ENCODE assay signal across 11 mouse cellular contexts in genomic region chr2:37776016-37776415, GRCm38 (mm10). TPM values are rescaled to one million over a fixed set of nuclear protein-coding genes. Genes with fewer than 3 reads are reported as not detected.
DNase-seq lines count a peak whose midpoint lies in the region; ATAC-seq and TF ChIP-seq lines count a peak whose summit lies in the region.
"Had no signal": no experiment of that assay in that cellular context is flagged by ENCODE, and none has a peak within 500 bp of the region (broad histone marks: within the 10 kb centered on the region; RNA-seq: fewer than 3 reads in every experiment).

TSS of gene Crb2 (plus strand) at chr2:37776249.

- peaks cover 15% of the 10 kb centered on the region for H3K27me3 ChIP-seq in heart, postnatal 0 days (ENCODE audit: control insufficient read depth, insufficient read depth, low read length)
- peaks cover 23% of the 10 kb centered on the region for H3K27me3 ChIP-seq in embryonic facial prominence, embryonic 12.5 days
- H3K27me3 ChIP-seq in limb, embryonic 11.5 days (ENCODE audit: control insufficient read depth, insufficient read depth, low read length), result peaks cover 5% of the 10 kb centered on the region; the same call in 1 of the 2 replicates
- peaks cover 13% of the 10 kb centered on the region; the same call in 1 of the 2 replicates for H3K27me3 ChIP-seq in neural tube, embryonic 13.5 days
- H3K27me3 ChIP-seq: CH12.LX had no signal

- ATAC-seq in heart, postnatal 0 days (ENCODE audit: insufficient read depth, low read depth), result no peak
- ATAC-seq in embryonic facial prominence, embryonic 12.5 days (ENCODE audit: insufficient number of reproducible peaks, insufficient read depth, low FRiP score, low TSS enrichment), result peak; percentile 10; the same call in 1 of the 2 replicates
- peak; percentile 8; the same call in 1 of the 2 replicates for ATAC-seq in limb, embryonic 11.5 days (ENCODE audit: insufficient number of reproducible peaks, low FRiP score, low TSS enrichment, low read depth)
- ATAC-seq in neural tube, embryonic 13.5 days (ENCODE audit: low read depth), result 0 out of 2 replicates have a peak, but pooled peaks have one; percentile 2

- H3K27ac ChIP-seq in heart, postnatal 0 days (ENCODE audit: low read depth), result no peak within 1 kb of the TSS
- no peak within 1 kb of the TSS for H3K27ac ChIP-seq in embryonic facial prominence, embryonic 12.5 days
- no peak within 1 kb of the TSS for H3K27ac ChIP-seq in limb, embryonic 11.5 days (replicated peaks; ENCODE audit: low read depth, low read length)
- H3K27ac ChIP-seq in neural tube, embryonic 13.5 days (replicated peaks), result peak within 1 kb of the TSS; percentile 73

- H3K36me3 ChIP-seq in heart, postnatal 0 days (replicated peaks; ENCODE audit: control insufficient read depth, insufficient read depth, low read length), result no peaks in the 10 kb centered on the region
- H3K36me3 ChIP-seq in embryonic facial prominence, embryonic 12.5 days, result no peaks in the 10 kb centered on the region
- H3K36me3 ChIP-seq in limb, embryonic 11.5 days (ENCODE audit: control insufficient read depth, insufficient read depth, low read length), result no peaks in the 10 kb centered on the region; the same call in 1 of the 2 replicates
- H3K36me3 ChIP-seq in neural tube, embryonic 13.5 days, result no peaks in the 10 kb centered on the region

- no peaks in the 10 kb centered on the region for H3K9me3 ChIP-seq in heart, postnatal 0 days (replicated peaks; ENCODE audit: control insufficient read depth, low read length)
- no peaks in the 10 kb centered on the region for H3K9me3 ChIP-seq in embryonic facial prominence, embryonic 12.5 days
- H3K9me3 ChIP-seq in limb, embryonic 11.5 days (ENCODE audit: control insufficient read depth, low read length), result no peaks in the 10 kb centered on the region
- no peaks in the 10 kb centered on the region for H3K9me3 ChIP-seq in neural tube, embryonic 13.5 days

- H3K4me3 ChIP-seq in heart, postnatal 0 days (ENCODE audit: low read depth, low read length), result peak within 1 kb of the TSS; percentile 19
- peak within 1 kb of the TSS; percentile 29 for H3K4me3 ChIP-seq in embryonic facial prominence, embryonic 12.5 days
- H3K4me3 ChIP-seq in limb, embryonic 11.5 days (ENCODE audit: low read depth, low read length), result peak within 1 kb of the TSS; percentile 24
- peak within 1 kb of the TSS; percentile 38 for H3K4me3 ChIP-seq in neural tube, embryonic 13.5 days

- WGBS in heart, postnatal 0 days, result 8% methylated on average over 18 of the region's 18 CpGs
- 5% methylated on average over 16 of the region's 18 CpGs for WGBS in embryonic facial prominence, embryonic 12.5 days
- 1% methylated on average over 17 of the region's 18 CpGs for WGBS in limb, embryonic 11.5 days
- 2% methylated on average over 16 of the region's 18 CpGs for WGBS in neural tube, embryonic 13.5 days

- intact Hi-C loops in heart, postnatal 36 days (cut with DNase I), result loop anchor here (10.0 kb wide), 2 partner anchors 261 to 391 kb away; partner anchors contain the start of gene Gpr21

- DNase-seq in heart, postnatal 0 days (ENCODE audit: low spot score), result no peak
- no peak for DNase-seq in heart, postnatal 36 days
- DNase-seq in limb, embryonic 11.5 days (ENCODE audit: low spot score), result peak; percentile 72
- no peak for DNase-seq in cerebellum, postnatal 36 days
- DNase-seq in right cerebral cortex, postnatal 10 days (ENCODE audit: low spot score in 2 of 2), result no peak
- no peak for DNase-seq in cerebellum, adult 11 months
- DNase-seq: cerebellum, adult 11-12 months had no signal

- peaks cover 24% of the 10 kb centered on the region for H3K4me1 ChIP-seq in heart, postnatal 0 days (ENCODE audit: control insufficient read depth, insufficient read depth)
- peaks cover 39% of the 10 kb centered on the region for H3K4me1 ChIP-seq in embryonic facial prominence, embryonic 12.5 days
- H3K4me1 ChIP-seq in limb, embryonic 11.5 days (ENCODE audit: control insufficient read depth, insufficient read depth, low read length), result peaks cover 37% of the 10 kb centered on the region
- H3K4me1 ChIP-seq in neural tube, embryonic 13.5 days (replicated peaks), result peaks cover 61% of the 10 kb centered on the region

- no peak for TF ChIP-seq CTCF in heart, postnatal 0 days (IDR thresholded peaks at IDR 0.05; ENCODE audit: low read depth)

- peak within 1 kb of the TSS; percentile 41 for H3K4me2 ChIP-seq in heart, postnatal 0 days (ENCODE audit: low read depth, low read length)
- H3K4me2 ChIP-seq in embryonic facial prominence, embryonic 12.5 days (replicated peaks), result peak within 1 kb of the TSS; percentile 48
- H3K4me2 ChIP-seq in limb, embryonic 11.5 days (ENCODE audit: low read depth, severe bottlenecking), result peak within 1 kb of the TSS; percentile 50
- H3K4me2 ChIP-seq in neural tube, embryonic 13.5 days, result peak within 1 kb of the TSS; percentile 50

- TF ChIP-seq EP300 in heart, postnatal 0 days (IDR thresholded peaks at IDR 0.05; ENCODE audit: low read depth), result no peak

- no peak within 1 kb of the TSS for H3K9ac ChIP-seq in heart, postnatal 0 days (replicated peaks; ENCODE audit: low read depth, low read length)
- H3K9ac ChIP-seq in embryonic facial prominence, embryonic 12.5 days, result peak within 1 kb of the TSS; percentile 48
- H3K9ac ChIP-seq in limb, embryonic 11.5 days (ENCODE audit: low read length), result no peak within 1 kb of the TSS
- H3K9ac ChIP-seq in neural tube, embryonic 13.5 days, result peak within 1 kb of the TSS; percentile 60

RNA-seq across cellular contexts. Expression of gene Crb2, which starts in this region (rescaled TPM):
- total RNA-seq in heart, postnatal 0 days (2014; rRNA removed; ENCODE audit: low replicate concordance), result 1.9 and 3.7 TPM in 2 replicates
- 0.46 and 0.48 TPM in 2 replicates for polyA plus RNA-seq in heart, postnatal 0 days (2015; fragmentation: Nextera tagmentation; extraction: Ambion mirVana)
- total RNA-seq in heart, postnatal 36 days (2021), result 1 to 10 TPM in 1 of 2 experiments, under 1 TPM in 1; 0.97 to 1.0 TPM
- 3.2 and 3.8 TPM in 2 replicates for polyA plus RNA-seq in embryonic facial prominence, embryonic 12.5 days (2016; fragmentation: Nextera tagmentation; extraction: Ambion mirVana)
- polyA plus RNA-seq in limb, embryonic 11.5 days (2014; fragmentation: Nextera tagmentation; extraction: Ambion mirVana), result 0.80 and 0.82 TPM in 2 replicates
- polyA plus RNA-seq in neural tube, embryonic 13.5 days (2015; fragmentation: Nextera tagmentation; extraction: Ambion mirVana), result 4.6 and 4.8 TPM in 2 replicates
- total RNA-seq: liver, adult 2 months had no signal

Comparison
In these comparisons a context has a peak if more than half of its experiments do, and no peak if none do; other contexts are left out.
1. Peak in DNase-seq, ATAC-seq, H3K4me3 ChIP-seq and H3K4me2 ChIP-seq in limb, embryonic 11.5 days; RNA of the gene not detected or under 1 TPM.
2. H3K9ac ChIP-seq: peak in embryonic facial prominence, embryonic 12.5 days (single experiment) and neural tube, embryonic 13.5 days (single experiment); none in heart, postnatal 0 days (single experiment) and limb, embryonic 11.5 days (single experiment).
3. Peak in every context shown above with its lines, with median percentiles within 50 percentile points of each other: H3K4me2 ChIP-seq and H3K4me3 ChIP-seq.